Mouse (Mus musculus) fat pad, adult 2 months (tissue): Measurements from ENCODE around the gene Plekhm1.
"Not testable (repeated sequence)": the region's sequence is repeated elsewhere in the genome, so short reads cannot be mapped to it uniquely, and the experiment has no call there.

Experiments used
- DNase-seq: peaks from one replicate; pipeline ENCODE4 v3.0.0-alpha.2; 2011; ENCODE audit warnings: low read depth, low spot score; ENCODE audit errors: extremely low read depth

Plekhm1 gene

DNA sequence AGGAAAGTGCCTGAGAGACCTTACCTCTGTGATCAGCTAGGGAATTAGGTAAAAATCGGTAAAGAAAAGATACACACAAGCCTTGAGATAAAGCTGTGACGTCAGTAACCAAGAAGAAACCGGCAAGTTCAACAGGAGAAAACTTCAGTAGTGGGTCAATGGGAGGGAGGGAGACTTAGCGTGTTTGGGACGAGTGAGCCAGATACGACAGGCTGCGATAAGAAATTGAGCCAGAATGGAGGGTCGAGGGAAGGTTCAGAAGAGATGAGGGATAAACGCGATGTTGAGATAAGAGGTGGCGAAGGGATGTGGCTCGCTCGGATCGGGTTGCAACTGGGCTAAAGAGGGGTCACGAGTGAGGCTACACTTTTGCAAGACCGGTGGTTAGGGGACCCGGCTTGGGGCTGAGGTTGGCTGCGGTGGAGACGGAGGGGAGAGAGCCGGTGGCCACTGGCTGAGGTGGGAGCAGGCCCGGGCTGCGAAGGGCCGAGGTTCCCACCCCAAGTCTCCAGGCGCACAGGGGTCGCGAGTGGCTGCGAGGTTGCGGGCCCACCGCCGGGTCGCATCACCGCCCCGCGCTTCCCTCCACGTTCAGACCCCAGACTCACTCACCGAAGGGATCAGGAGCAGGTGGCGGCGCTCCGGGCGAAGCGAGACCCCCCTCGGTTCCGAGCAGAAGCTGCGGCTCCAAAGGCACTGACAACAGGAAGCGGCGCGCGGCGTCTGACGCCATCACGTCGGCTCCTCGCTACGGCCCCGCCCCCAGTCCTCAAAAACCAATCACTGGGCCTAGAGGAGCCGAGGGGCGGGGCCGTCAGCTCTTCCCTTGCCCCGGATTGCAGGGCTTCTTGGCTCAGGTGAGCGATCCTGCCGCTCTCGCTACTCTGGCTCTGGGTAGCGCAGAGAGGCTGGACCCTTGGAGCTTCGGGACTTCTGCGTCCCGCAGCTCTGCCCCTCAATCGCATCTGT lies at the start of gene Plekhm1:
Plekhm1 (minus strand) TSS at position 707 of the 969 bp plus-strand sequence.
- DNase-seq: peak; percentile 46

DNA sequence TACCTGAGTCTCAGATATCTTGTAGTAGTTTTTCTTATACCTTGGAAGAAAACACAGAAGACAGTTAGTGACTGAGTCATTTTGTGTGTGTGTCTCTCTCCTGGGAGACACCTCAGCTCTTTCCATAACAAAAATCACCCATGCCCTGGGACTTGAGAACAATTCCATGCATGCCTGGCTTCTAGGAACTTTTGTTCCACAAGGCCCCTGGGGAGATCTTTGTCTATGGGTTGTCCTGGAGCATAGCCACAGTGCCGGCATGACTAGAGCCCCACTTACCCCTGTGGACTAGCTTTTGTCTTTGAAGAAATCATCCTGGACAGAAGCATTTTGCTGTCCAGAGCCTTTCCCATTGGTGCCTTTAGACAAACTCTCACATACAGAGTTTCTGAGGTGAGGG lies 38.6 kb upstream of the Plekhm1 start:
- not testable (repeated sequence) for DNase-seq

DNA sequence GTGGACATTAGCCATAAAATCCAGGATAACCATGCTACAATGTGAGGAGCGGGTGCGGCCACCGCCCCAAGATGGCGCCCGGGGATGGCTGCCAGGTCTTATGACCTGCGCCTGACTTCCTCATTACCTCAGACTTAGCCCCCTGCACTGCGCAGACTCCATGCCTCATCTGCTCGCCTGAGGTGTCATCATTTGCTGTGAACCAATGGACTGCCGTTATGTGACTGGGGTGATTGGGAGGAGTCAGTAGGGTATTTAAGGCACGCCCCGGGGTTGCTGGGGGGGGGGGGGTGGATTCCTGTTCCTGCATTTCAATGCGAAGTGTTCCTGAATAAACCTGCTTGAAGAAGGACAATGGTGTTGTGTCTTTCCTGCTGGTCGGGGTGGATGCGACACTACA lies 37.2 kb upstream of the Plekhm1 start:
- not testable (repeated sequence) for DNase-seq

DNA sequence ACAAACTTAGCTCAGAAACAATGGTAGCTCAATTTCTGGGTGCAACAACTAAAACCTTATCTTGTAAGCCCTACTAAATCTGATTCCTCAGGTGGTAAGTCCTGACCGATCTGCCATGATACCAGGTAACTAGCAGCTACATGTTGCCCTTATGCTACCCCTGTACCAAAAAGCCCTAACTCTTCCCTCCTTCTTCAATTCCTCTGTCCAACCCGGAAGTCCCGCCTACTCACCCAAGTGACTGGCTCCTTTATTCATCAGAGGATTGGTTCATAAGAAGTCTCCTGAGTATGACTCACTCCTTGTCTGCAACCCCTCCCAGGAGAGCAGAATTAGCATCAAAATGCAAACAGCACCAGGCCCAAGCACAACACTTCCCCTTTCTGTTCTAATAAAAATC lies 31.2 kb upstream of the Plekhm1 start:
- DNase-seq: no peak

- DNase-seq: no peak
Measured at GRCm38 (mm10) chr11:103436282-103436681, 23.8 kb upstream of the Plekhm1 start.

DNA sequence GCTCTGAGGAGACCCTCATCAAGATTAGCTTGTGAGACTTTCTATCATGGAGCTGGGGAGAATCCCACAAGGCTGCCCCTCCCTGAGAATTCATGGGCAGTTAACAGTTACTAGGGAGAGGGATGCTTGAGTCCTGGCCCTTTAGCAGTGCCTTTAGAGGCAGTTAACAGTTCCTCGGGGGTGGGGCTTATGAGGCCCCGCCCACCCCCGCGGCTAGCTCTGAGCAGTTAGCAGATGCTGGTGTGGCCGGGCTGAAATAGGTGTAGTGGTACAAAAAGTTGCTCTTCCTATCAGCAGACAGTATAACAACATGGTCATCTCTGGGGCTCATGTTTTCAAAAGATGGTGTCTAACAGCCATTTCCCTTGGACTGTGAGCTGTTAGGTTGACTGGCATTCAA lies 12.5 kb upstream of the Plekhm1 start:
- DNase-seq: no peak

- DNase-seq: no peak
Measured at GRCm38 (mm10) chr11:103419667-103420066, 7.2 kb upstream of the Plekhm1 start.

DNA sequence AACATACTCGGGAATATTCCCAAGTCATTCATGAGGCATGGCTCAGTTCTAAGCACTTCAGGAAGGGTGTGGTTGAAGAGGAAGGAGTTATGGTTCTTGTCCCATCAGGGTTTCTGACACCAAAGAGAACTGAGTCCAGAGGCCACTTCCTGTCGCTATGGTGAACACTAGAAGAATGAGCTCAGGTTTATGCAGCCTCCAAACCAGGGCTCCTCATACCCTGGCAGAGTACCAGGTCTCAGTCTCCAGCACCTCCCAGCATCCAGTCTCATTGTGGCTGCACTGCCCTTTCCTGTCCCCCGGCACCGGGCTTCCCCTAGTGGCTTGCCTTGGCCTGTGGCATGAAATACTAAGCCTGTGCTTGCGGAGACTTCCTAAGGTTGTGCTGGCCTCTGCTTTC lies 6.7 kb upstream of the Plekhm1 start:
- DNase-seq: no peak

DNA sequence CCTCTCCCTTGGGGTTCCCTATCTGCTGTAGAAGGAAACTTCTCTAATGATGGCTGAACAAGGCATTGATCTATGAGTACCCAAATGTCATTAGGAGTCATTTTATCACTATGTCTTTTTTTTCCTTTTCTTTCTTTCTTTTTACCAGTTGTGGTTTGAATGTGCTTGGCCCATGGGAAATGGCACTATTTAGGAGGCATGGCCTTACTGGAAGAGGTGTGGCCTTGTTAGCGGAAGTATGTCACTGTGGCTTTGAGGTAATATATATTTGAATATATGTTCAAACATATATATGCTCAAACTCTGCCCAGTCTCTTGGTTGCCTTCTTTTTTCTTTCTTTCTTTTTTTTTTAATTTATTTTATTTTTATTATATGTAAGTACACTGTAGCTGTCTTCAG lies 1.0 kb upstream of the Plekhm1 start:
- no peak for DNase-seq

DNA sequence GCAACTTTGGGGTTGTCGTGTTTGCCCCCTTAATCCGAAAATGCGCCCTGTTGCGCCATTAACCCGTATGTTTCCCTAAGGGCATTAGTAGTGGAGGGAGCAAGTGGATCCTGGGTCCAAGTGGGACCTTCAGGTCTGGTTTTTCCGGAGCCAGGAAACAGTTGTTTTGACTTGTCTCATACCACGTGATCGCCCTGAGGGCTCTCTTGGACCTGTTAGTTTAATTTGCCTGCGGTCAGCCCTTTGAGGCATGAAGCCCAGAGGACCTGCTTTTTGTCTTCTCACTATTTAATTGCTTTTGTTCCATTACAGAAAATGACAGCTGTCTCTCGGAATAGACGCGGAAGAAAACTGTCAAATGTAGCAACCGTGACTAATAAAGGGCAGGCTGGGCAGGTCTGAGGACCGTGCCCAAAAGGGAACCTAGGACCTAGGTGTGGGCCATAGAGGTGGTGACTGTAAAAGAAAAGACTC lies 500 bp upstream of the Plekhm1 start:
- DNase-seq: no peak

DNA sequence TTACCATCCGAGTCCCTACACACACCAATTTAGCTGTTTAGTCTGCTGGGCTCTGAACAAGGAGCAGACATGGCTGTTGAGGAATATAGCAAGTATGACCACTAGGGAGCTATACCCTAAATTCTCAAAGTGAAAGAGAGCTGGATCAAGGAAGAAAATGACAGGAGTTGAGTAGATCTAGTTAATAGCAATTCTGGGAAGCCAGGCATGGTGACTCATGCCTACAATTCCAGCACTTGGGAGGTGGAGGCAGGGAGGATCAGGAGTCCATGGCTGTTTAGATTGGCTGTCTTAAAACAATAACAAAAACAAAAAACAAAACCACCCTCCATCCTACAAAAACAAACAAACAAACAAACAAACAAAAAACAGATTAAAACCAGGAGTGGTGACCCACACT lies 1.2 kb downstream of the Plekhm1 start:
- DNase-seq: no peak

GRCm38 (mm10) chr11:103408880-103409279 lies 3.6 kb downstream of the Plekhm1 start:
- no peak for DNase-seq

- DNase-seq: not testable (repeated sequence)
Measured at GRCm38 (mm10) chr11:103407136-103407535, 5.4 kb downstream of the Plekhm1 start.

DNA sequence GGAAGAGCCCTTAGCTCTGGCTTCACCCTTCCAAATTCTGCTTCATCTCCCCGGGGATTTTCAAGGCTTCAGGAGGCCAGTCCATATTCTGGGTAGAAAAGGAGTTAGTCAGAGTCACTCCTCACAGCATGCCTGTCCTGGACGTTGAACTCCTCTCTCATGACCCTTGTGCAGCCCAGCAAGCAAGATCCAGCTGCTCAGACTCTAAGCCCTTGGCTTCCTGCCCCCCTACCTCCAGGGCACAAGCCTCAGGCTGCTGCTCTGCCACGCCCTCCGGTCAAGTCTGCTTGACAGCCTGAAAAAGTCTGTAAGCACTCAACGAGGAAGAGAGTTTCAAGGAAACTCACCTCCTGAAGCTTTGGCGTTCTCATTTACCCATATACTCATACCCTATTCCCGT lies 5.9 kb downstream of the Plekhm1 start:
- DNase-seq: no peak

DNA sequence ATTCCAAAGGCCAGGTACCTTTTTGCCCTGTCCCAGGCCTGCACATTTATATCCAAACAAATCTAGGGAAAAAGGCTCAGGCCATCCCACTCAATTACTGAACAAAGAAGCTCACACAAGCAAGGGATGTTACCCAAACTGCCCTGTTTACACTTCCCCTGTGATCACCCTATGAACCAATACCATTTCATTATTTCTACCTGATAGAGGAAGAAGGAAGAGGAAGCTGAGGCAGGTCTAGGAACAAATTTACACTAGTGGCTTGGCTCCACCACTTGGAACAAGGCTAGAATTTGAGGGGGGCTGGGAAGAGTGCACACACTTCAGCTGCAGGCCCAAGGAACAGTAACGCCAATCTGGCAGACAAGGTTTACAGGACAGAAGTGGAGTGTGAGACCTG lies 6.7 kb downstream of the Plekhm1 start:
- no peak for DNase-seq

DNA sequence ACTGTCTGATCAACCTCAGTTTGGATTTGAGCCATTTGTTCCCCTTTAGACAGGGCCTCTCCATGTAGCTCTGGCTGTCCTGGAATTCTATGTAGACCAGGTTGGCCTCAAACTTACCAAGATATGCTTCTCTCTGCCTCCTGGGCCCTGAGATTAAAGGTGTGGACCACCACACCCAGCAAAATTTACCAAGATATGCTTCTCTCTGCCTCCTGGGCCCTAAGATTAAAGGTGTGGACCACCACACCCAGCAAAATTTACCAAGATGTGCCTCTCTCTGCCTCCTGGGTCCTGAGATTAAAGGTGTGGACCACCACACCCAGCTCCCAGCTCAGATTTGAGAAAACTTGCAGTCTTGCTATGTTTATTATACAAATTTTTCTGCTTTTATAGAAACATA lies 7.9 kb downstream of the Plekhm1 start:
- no peak for DNase-seq

DNA sequence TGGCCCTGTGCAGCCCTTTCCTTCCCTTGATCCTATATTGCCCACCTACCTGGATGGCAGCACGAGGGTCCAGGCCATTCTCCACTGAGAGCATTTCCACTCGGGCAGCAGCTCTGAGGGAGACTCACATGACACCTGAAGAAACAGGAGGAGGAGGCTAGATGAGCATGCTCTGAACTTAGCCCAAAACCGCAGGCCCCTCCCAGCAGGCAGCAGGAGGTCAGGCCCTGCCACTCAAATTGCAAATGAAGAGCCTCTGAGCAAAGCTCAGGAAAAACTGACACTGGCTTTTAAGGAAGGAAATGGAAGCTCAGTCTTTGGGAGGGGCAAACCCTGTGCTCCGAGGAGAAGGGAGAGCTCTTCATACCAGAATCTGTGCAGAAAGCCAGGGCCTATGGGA lies 8.7 kb downstream of the Plekhm1 start:
- no peak for DNase-seq

DNA sequence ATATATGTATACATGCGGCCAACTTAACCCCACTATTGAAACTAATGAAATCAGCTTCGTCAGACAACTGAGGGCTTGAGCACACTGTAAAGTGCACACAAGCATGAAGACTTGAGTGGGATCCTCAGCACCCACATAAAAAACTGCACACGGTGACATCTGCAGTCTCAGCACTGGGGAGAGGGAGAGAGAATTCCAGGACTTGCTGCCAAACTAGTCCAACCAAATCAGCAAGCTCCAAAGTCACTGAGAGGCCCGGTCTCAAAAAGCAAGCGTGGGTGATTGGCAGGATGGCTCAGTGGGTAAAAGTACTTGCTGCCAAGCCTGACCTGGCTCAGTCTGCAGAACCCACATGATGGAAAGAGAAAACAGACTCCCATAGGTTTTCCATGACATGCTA lies 9.7 kb downstream of the Plekhm1 start:
- no peak for DNase-seq

- no peak for DNase-seq
Measured at GRCm38 (mm10) chr11:103402198-103402597, 10.3 kb downstream of the Plekhm1 start.

DNA sequence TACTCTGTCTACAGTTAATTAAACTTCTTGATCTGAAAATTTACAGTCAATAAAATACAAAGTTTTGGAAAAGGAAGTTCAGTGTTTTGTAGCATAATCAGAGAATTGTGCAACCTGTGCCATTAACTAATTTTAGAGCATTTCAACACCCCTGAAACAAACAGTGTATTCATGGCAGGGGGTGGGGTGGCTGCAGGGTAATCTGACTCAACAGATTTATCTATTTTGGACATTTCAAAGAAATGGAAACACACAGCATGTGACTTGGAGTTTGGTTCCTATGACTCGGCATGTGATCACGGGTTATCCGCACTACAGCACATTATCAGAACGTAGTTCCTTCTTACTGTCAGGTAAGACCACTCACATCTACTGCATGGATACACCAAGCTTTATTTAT lies 12.5 kb downstream of the Plekhm1 start:
- DNase-seq: peak; percentile 63

- no peak for DNase-seq
Measured at GRCm38 (mm10) chr11:103399050-103399449, 13.4 kb downstream of the Plekhm1 start.

DNA sequence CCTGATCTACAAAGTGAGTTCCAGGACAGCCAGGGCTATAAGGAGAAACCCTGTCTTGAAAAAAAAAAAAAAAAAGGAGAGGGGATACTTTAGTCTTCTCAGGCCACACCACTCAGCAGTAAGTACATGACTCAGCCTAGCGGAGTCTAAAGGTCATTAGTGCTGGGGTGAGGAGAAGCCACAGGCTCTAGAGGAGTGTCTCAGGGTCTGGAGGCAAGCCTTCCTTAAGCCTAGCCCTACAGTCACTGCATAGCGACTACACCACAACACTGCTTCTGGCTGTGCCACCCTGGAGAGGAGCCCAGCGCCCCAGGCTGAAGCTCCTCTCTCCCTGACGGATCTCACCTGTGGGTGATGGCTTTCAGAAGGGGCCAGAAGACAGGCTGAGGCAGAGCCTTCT lies 15.8 kb downstream of the Plekhm1 start:
- no peak for DNase-seq

DNA sequence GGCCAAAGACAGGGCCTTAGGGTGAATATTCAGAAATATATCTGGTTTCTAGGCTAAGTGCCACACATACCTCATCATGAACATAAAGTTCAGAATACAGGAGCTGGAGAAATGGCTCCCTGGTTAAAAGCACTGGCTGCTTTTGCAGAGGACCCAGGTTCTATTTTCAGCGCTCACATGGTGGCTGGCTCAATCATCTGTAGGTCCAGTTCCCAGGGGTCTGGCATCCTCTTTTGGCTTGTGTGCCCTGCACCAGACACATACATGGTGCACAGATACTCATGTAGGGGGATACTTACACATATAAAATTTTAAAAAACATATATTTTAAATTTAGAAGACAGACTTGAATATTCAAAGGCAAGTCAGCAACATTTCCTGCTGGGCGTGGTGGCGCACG lies 16.3 kb downstream of the Plekhm1 start:
- DNase-seq: no peak
